Mouse (Mus musculus) layer of hippocampus, adult 11-12 months (tissue): ENCODE measurements at regions not wholly inside any gene's neighbourhood (a gene's known extent, or its start where the extent isn't known, plus 50 kb on each side); places are given as distances from the start of the nearest gene placed in this dataset.

Experiments used
- DNase-seq: peaks from one replicate; pipeline ENCODE4 v3.0.0; 2022; ENCODE audit warnings: low spot score

DNA sequence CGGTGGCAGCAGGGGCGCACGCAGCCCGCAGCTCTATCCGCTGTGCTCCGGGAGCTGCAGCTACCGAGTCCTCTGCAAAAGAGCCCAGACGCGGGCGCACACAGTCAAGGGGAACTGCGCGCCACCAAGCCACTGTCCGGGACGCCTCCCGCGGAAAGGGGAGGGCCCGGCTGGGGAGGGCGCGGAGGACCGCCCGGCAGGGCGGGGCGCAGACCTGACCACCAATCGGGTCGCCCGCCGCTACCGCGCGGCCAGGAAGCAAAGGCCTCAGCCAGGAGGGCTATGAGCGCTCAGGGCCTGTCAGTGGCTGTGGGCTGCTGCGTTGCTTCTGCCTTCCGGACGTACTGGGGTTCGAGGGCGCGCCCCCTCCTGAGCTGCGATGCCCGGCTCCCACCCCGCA lies 1034.5 kb downstream of the Gm10330 start:
- peak; percentile 1 for DNase-seq

DNA sequence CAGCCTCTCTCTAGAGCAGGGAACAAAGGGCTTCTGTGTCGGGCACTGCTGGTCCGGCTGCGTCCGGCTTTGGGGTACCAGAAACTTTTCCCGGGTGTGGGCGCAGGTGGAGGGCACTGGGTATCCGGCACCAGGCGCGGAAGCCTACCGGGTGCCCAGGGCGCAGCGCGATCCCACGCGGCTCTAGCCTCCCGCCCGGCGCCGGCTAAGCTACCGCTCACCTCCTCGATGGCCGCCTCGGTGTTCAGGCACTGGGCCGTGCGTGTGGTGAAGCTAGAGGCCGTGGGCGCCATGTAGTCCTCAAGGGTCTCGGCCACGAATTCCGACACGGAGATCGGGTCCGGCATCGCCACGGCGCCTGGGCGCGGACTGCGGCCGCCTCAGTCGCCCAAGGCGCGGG lies 1035.0 kb downstream of the Gm10330 start:
- DNase-seq = peak; percentile 2
